Mouse (Mus musculus) lung, embryonic 16.5 days (tissue): ENCODE measurements around the gene Barx2. TPM values are rescaled to one million over a fixed set of nuclear protein-coding genes. Genes with fewer than 3 reads are reported as not detected.

Experiments used
- ATAC-seq: fragments of 200-750 bp; cut with Nextera tagmentation; 2 replicates; pipeline ENCODE4 v1.8.0; 2017; ENCODE audit warnings: low read depth, mild to moderate bottlenecking, moderate library complexity
- H3K27ac ChIP-seq: fragments of 300-500 bp; sonication (generic); 2 replicates; pipeline ENCODE4 v1.5.1; 2014; ENCODE audit warnings: mild to moderate bottlenecking, control low read depth, low read length
- H3K27me3 ChIP-seq: fragments of 300-500 bp; sonication (generic); 2 replicates; pipeline ENCODE4 v1.6.1; 2014; ENCODE audit warnings: low read depth, low read length, mixed read lengths; ENCODE audit not compliant: control insufficient read depth, insufficient read depth
- H3K36me3 ChIP-seq: fragments of 300-500 bp; sonication (generic); 2 replicates; pipeline ENCODE4 v1.6.1; 2014; ENCODE audit warnings: low read length; ENCODE audit not compliant: control insufficient read depth, insufficient read depth
- H3K4me1 ChIP-seq: fragments of 300-500 bp; sonication (generic); replicated peaks from 2 replicates; pipeline ENCODE4 v1.6.1; 2014; ENCODE audit warnings: low read length, mixed read lengths; ENCODE audit not compliant: control insufficient read depth, insufficient read depth
- H3K4me2 ChIP-seq: fragments of 300-500 bp; sonication (generic); 2 replicates; pipeline ENCODE4 v1.6.1; 2014; ENCODE audit warnings: low read depth, low read length, control low read depth
- H3K4me3 ChIP-seq: fragments of 300-500 bp; sonication (generic); 2 replicates; pipeline ENCODE4 v1.5.1; 2014; ENCODE audit warnings: mild to moderate bottlenecking, low read length, control low read depth
- H3K9ac ChIP-seq: fragments of 300-500 bp; sonication (generic); 2 replicates; pipeline ENCODE4 v1.6.1; 2014; ENCODE audit warnings: low read length, control low read depth
- H3K9me3 ChIP-seq: fragments of 300-500 bp; sonication (generic); 2 replicates; pipeline ENCODE4 v1.6.1; 2016; ENCODE audit warnings: low read length; ENCODE audit not compliant: control insufficient read depth
- WGBS: fragments of 180-500 bp; shearing (Covaris S2); extraction: QIAGEN DNeasy Blood & Tissue Kit; methylation state at CpG from one replicate; pipeline ENCODE4 v1.1.7; 2014; 5-methylcytosine and 5-hydroxymethylcytosine counted together
- polyA plus RNA-seq: library from polyadenylated mRNA; unstranded; fragments of >200 nt; fragmentation: Nextera tagmentation; extraction: Ambion mirVana; gene quantifications from 2 replicates; pipeline ENCODE4 v1.2.1, GENCODE M21; 2015

Barx2 gene
- polyA plus RNA-seq, 1 experiment from 2014 or later = not detected

DNA sequence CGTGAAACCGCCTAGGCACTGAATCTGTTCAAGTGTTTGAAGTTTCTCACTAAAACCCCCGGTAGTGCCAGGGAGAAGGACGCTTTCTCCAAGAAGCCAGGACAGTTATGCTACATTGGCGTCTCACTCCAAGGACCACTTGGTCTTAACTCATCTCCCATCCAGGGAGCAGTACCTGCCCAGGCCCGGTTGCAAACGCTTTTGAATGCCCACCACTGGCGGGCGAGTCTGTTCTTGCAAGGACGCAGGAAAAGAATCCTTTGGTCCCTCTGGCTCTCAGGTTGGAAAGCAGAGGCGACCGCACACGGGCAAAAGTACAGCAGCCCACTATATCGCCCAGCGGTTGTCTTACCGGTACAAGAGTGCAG, 725 bp downstream of the Barx2 start:
- Histone ChIP-seq H3K4me2 (peak overlapping the region; percentile 95), H3K4me1 (peaks cover 15% of the 10 kb centered on the region), H3K27ac (no peak overlapping the region), H3K36me3 (no peaks in the 10 kb centered on the region), H3K4me3 (peak overlapping the region; percentile 60), H3K9me3 (no peaks in the 10 kb centered on the region), H3K9ac (no peak overlapping the region), H3K27me3 (peaks cover 75% of the 10 kb centered on the region)
- ATAC-seq = no peak
- 7% methylated on average over 16 of the region's 16 CpGs for WGBS

DNA sequence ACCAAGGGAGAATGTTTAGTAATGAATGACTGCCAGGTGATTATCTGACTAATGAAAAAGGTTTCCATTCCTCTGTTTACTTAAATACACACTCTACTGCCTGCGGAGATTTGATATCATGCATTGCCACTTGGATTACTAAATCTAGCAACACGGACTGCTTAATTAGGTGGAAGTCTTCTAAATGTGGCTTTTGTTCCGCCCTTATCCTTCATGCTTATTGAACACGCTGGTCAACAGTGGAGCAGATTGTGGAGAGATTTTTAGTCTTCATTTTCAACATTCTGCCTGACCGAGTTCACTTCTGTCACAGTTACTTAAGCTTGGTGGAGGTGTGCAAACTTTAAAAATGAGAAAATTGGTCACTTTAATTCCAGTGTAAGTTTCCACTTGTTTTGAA, 3.0 kb downstream of the Barx2 start:
- Histone ChIP-seq H3K9ac (no peak overlapping the region), H3K27ac (no peak overlapping the region), H3K4me1 (peaks cover 15% of the 10 kb centered on the region), H3K27me3 (peaks cover 52% of the 10 kb centered on the region), H3K9me3 (no peaks in the 10 kb centered on the region), H3K36me3 (no peaks in the 10 kb centered on the region), H3K4me3 (no peak overlapping the region), H3K4me2 (no peak overlapping the region)
- no peak for ATAC-seq
- WGBS = 57% methylated on average over 5 of the region's 5 CpGs

DNA sequence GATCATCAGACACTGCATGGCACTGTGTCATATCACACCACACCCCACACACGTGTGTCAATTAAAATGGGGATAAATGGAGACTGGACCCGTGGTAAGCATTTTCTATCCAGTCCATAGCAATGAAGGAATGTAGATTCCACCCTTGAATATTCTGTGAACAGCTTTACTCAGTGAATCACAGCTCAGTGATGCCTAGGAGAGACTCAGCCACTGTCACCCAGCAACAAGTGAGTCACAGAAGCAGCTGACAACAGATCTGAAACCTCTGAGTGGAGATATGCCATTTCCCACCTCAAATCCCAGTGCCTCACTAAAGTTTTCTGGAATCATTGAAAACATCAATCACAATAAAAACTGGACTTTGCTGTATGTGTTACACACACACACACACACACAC, 11.5 kb downstream of the Barx2 start:
- no peak for ATAC-seq
- H3K27me3 ChIP-seq = no peaks in the 10 kb centered on the region

DNA sequence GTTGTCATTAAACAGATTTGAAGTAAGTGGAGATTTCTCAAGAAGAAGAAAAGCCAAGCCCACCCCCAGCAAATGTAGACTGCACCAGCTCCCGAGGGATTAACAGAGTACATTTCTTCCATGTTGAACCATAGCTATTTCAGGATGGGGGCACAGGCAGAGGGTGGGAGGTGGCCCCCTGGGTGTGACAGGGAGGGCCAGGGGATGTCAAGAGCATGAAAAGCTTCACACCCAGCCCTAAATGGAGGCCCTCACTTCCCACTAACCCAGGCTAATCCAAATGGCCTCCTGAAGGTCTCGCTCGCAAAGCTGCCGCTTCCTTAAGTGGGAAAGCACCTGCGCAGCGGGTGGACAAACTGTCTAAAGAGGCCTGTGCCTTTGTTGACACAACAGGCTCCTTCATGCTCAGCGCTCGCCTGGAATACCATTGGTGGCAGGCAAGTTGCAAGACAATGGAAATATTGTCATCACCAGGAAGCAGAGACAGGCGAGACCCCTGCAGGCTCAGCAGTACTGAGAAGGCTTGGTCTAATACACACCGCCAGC, 18.4 kb downstream of the Barx2 start:
- Histone ChIP-seq H3K27ac (no peak overlapping the region), H3K4me3 (no peak overlapping the region), H3K4me1 (no peaks in the 10 kb centered on the region), H3K9me3 (no peaks in the 10 kb centered on the region), H3K4me2 (no peak overlapping the region), H3K36me3 (no peaks in the 10 kb centered on the region), H3K27me3 (no peaks in the 10 kb centered on the region), H3K9ac (no peak overlapping the region)
- WGBS = 48% methylated on average over 10 of the region's 10 CpGs
- no peak for ATAC-seq

More for the DNA sequence above, 11.5 kb downstream of the Barx2 start:
- no peaks in the 10 kb centered on the region for H3K4me1 ChIP-seq
- H3K36me3 ChIP-seq = no peaks in the 10 kb centered on the region
- H3K27ac ChIP-seq = no peak overlapping the region
- H3K4me2 ChIP-seq = no peak overlapping the region
- no peak overlapping the region for H3K9ac ChIP-seq
- no peak overlapping the region for H3K4me3 ChIP-seq
- WGBS = 71% methylated on average over 2 of the region's 2 CpGs
- H3K9me3 ChIP-seq = no peaks in the 10 kb centered on the region

DNA sequence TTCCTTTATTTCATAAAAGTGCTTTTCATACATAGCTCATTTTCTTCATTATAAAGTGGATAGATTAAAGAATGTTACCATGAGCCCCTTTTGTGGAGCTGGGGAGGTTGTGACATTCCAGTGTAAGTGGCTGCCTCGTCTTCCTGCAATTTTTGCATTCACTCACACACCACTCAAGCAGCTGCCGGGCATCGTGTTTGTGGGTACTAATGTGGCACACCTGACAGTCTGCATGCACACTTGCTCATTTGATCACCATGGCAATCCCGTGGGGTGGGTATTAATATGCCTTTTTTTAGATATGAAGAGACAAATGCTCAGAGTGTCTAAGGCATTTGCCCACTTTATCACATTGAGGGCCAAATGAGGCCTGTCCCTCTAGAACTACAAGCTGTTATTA, 24.9 kb downstream of the Barx2 start:
- no peak for ATAC-seq
- no peak overlapping the region for H3K27ac ChIP-seq
- no peaks in the 10 kb centered on the region for H3K36me3 ChIP-seq
- H3K4me2 ChIP-seq = no peak overlapping the region
- no peaks in the 10 kb centered on the region for H3K4me1 ChIP-seq
- no peak overlapping the region for H3K9ac ChIP-seq
- H3K27me3 ChIP-seq = no peaks in the 10 kb centered on the region
- H3K9me3 ChIP-seq = no peaks in the 10 kb centered on the region
- H3K4me3 ChIP-seq = no peak overlapping the region
- WGBS = 59% methylated on average over 4 of the region's 4 CpGs

DNA sequence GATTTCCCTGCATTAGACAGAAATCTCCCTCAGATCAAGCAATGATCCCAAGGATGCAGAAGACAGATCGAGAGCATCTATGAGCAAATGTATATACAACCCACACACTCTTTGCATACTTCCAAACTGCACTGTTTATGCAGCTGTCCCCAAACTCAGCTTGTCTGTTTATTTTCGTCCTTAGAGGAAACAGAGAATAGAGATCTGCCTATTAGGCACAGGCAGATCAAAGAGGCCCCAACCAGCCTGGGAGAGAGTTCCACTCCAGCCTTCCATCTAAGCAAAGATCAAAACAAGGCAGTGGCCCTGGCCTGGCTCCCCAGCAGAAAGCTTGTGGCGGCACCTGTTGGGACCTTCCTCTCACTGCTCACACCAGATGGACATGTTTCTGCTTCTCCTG, 27.0 kb downstream of the Barx2 start:
- Histone ChIP-seq H3K4me2 (no peak overlapping the region), H3K9ac (no peak overlapping the region), H3K27ac (no peak overlapping the region), H3K27me3 (no peaks in the 10 kb centered on the region), H3K4me3 (no peak overlapping the region), H3K4me1 (no peaks in the 10 kb centered on the region), H3K9me3 (no peaks in the 10 kb centered on the region), H3K36me3 (no peaks in the 10 kb centered on the region)
- ATAC-seq = peak; percentile 41; the same call in 1 of the 2 replicates
- whole genome bisulfite sequencing = 34% methylated on average over 3 of the region's 3 CpGs

DNA sequence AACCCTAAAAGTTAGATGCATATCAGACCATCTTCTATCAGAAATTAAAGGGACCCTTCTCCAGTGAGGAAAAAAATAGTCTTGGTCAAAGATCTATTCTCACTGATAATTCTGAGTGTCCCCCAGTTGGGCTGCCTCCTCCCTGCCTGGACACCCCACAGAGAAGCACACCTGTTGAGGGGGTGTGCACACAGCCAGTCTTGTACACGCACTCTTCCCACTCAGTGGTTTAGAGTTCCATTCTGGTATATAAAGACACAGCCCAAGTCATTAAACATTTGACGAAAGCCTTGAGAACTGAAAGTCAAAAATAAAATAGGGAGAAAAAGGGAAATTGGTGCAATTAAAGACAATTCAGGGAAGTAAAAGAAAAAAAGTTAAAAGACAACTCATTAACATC, 30.9 kb downstream of the Barx2 start:
- Histone ChIP-seq H3K9me3 (no peaks in the 10 kb centered on the region), H3K9ac (no peak overlapping the region), H3K4me1 (no peaks in the 10 kb centered on the region), H3K27ac (no peak overlapping the region), H3K36me3 (no peaks in the 10 kb centered on the region), H3K4me3 (no peak overlapping the region), H3K4me2 (no peak overlapping the region), H3K27me3 (no peaks in the 10 kb centered on the region)
- 85% methylated on average over 2 of the region's 2 CpGs for WGBS
- no peak for ATAC-seq

DNA sequence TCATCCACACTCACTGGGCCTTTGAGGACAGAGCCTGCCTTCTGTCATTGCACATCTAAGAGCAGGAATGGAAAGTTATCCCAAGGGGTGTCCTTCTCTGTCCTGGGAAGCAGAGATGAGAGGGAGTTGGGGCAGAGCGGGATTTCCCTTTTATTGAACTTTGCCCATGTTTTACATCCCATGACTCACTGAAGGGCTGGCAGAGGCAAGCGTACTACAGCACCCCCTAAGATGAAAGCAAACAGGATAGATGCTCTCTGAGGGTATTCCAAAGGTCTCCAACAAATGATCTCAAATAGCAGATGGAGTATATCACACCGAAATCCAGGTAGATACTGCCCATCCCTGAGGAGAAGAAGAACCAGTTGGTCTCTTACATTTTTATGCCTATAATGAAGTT, 37.7 kb downstream of the Barx2 start:
- Histone ChIP-seq H3K4me2 (no peak overlapping the region), H3K9ac (no peak overlapping the region), H3K27ac (no peak overlapping the region), H3K27me3 (no peaks in the 10 kb centered on the region), H3K9me3 (no peaks in the 10 kb centered on the region), H3K4me1 (no peaks in the 10 kb centered on the region), H3K4me3 (no peak overlapping the region), H3K36me3 (no peaks in the 10 kb centered on the region)
- no peak for ATAC-seq
- 80% methylated on average over 3 of the region's 3 CpGs for WGBS

DNA sequence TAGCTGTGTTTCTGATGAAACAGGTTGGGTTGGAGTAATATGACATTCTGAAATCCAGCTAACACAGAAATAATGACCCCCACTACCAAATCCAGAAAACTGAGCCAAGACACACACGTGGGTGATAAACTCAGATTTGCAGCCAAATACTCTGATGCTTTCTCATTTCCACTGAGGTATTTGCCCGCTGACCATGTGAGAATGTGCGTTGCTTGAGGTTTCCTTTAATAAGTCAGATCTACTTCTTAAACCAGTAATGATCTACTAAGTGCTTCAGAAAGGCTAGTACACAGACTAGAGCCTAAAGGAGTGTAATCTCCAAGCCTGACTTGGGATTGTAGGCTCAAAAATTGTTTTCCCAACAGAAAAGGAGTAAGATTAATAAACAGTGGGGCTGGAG, 39.0 kb downstream of the Barx2 start:
- ATAC-seq = no peak
- no peak overlapping the region for H3K27ac ChIP-seq
- no peak overlapping the region for H3K9ac ChIP-seq
- no peaks in the 10 kb centered on the region for H3K4me1 ChIP-seq
- H3K4me2 ChIP-seq = no peak overlapping the region
- no peak overlapping the region for H3K4me3 ChIP-seq
- H3K9me3 ChIP-seq = no peaks in the 10 kb centered on the region
- WGBS = 70% methylated on average over 3 of the region's 3 CpGs
- no peaks in the 10 kb centered on the region for H3K36me3 ChIP-seq
- H3K27me3 ChIP-seq = no peaks in the 10 kb centered on the region

DNA sequence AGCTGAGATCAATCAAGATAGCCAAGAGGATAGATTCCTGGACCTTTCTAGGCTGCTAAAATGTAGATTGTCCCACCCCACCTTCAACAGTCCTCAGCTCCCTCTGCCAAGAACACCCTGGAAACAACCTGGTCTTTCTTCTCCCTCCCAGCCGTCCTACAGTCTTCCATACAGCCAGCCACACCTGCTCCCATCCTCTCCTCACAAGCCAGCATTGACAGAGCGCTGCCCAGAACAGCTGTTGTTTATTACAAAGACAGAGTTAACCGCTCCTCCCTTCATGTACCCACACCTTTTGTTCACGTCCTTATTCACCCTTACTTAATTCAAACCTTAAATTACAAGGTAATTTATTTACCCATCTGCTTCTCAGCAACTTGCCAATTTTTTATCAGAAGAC, 41.9 kb downstream of the Barx2 start:
- no peak overlapping the region for H3K9ac ChIP-seq
- H3K27me3 ChIP-seq = no peaks in the 10 kb centered on the region
- no peak overlapping the region for H3K4me2 ChIP-seq
- H3K4me1 ChIP-seq = no peaks in the 10 kb centered on the region
- H3K9me3 ChIP-seq = no peaks in the 10 kb centered on the region
- no peak for ATAC-seq
- 60% methylated on average over 4 of the region's 4 CpGs for WGBS
- no peak overlapping the region for H3K4me3 ChIP-seq
- no peak overlapping the region for H3K27ac ChIP-seq
- no peaks in the 10 kb centered on the region for H3K36me3 ChIP-seq
